Mouse (Mus musculus) small intestine, adult 2 months (tissue): ENCODE measurements around the gene Vav3. TPM values are rescaled to one million over a fixed set of nuclear protein-coding genes. Genes with fewer than 3 reads are reported as not detected.

Source experiments
- H3K27ac ChIP-seq: fragments of 200-500 bp; 2 replicates; pipeline ENCODE4 v1.5.1; 2012; ENCODE audit warnings: low read depth, low read length, control low read depth, inconsistent platforms; ENCODE audit not compliant: insufficient read depth
- H3K27me3 ChIP-seq: fragments of 200-500 bp; 2 replicates; pipeline ENCODE4 v1.6.1; 2012; ENCODE audit warnings: mild to moderate bottlenecking, moderate library complexity, low read length, inconsistent platforms; ENCODE audit not compliant: control insufficient read depth, insufficient read depth
- H3K36me3 ChIP-seq: fragments of 200-500 bp; 2 replicates; pipeline ENCODE4 v1.6.1; 2012; ENCODE audit warnings: mild to moderate bottlenecking, low read length, control low read depth, inconsistent platforms; ENCODE audit not compliant: control insufficient read depth, insufficient read depth
- H3K4me1 ChIP-seq: fragments of 200-500 bp; 2 replicates; pipeline ENCODE4 v1.6.1; 2012; ENCODE audit warnings: low read length, inconsistent platforms, mixed read lengths; ENCODE audit not compliant: control insufficient read depth, insufficient read depth, insufficient read length
- H3K4me3 ChIP-seq: fragments of 200-500 bp; 2 replicates; pipeline ENCODE4 v1.5.1; 2012; ENCODE audit warnings: low read depth, mild to moderate bottlenecking, control low read depth, inconsistent platforms, low read length, moderate library complexity
- CTCF ChIP-seq: fragments of 200-500 bp; IDR thresholded peaks from 2 replicates; pipeline ENCODE4 v1.5.1; 2012; ENCODE audit warnings: low read depth, mild to moderate bottlenecking, control low read depth, inconsistent platforms, low read length, moderate library complexity, mixed read lengths; ENCODE audit not compliant: insufficient replicate concordance, insufficient read length; ENCODE audit errors: extremely low read depth
- POLR2A ChIP-seq: fragments of 200-500 bp; IDR thresholded peaks from 2 replicates; pipeline ENCODE4 v1.6.1; 2012; ENCODE audit warnings: low read depth, mild to moderate bottlenecking, control low read depth, inconsistent platforms, low read length, moderate library complexity
- WGBS: fragments of 180-500 bp; shearing (Covaris S2); methylation state at CpG from one replicate; pipeline ENCODE4 v1.1.7; 2018; 5-methylcytosine and 5-hydroxymethylcytosine counted together
- polyA plus RNA-seq: library from polyadenylated mRNA; depleted of rRNA; stranded (reverse); fragments of >200 nt; gene quantifications from 2 replicates; pipeline ENCODE4 v1.2.3, GENCODE M21; 2012

The Vav3 gene
- polyA plus RNA-seq, 1 experiment = 0.34 TPM

DNA sequence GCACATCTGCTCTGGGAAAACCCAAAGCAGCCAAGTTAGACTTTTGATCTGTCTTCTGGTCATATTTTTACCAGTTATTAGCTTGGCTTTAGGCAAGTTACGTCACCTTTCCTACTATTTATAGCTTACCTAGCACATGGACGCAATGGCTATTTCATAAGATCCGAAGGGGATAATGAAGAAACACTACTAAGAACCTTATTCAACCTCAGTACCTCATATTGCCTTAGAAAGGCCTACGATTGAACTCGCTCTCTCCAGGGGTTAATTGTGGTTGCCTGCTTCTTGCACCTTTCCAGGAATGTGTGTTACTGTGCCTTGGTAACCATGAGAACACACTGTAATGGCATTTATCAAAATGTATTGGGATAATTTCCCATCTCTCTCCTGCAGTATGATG is 61.1 kb downstream of the Vav3 start:
- Histone ChIP-seq H3K4me3 (no peak overlapping the region), H3K27ac (no peak overlapping the region), H3K27me3 (no peaks in the 10 kb centered on the region), H3K36me3 (no peaks in the 10 kb centered on the region), H3K4me1 (no peaks in the 10 kb centered on the region)
- TF ChIP-seq CTCF (no peak), POLR2A (no peak)
- 85% methylated on average over 5 of the region's 5 CpGs for WGBS

- Histone ChIP-seq H3K36me3 (no peaks in the 10 kb centered on the region), H3K4me1 (no peaks in the 10 kb centered on the region), H3K27ac (no peak overlapping the region), H3K4me3 (no peak overlapping the region), H3K27me3 (no peaks in the 10 kb centered on the region)
- WGBS = 73% methylated on average over 3 of the region's 3 CpGs
- no peak for TF ChIP-seq POLR2A
- no peak for TF ChIP-seq CTCF
Measured at GRCm38 (mm10) chr3:109411294-109411693, 70.8 kb downstream of the Vav3 start.

GRCm38 (mm10) chr3:109420403-109420802 is 80.0 kb downstream of the Vav3 start:
- H3K27me3 ChIP-seq = no peaks in the 10 kb centered on the region
- no peaks in the 10 kb centered on the region for H3K36me3 ChIP-seq
- TF ChIP-seq POLR2A (no peak), CTCF (no peak)
- 78% methylated on average over 3 of the region's 3 CpGs for WGBS
- H3K4me3 ChIP-seq = no peak overlapping the region
- H3K4me1 ChIP-seq = no peaks in the 10 kb centered on the region
- no peak overlapping the region for H3K27ac ChIP-seq

DNA sequence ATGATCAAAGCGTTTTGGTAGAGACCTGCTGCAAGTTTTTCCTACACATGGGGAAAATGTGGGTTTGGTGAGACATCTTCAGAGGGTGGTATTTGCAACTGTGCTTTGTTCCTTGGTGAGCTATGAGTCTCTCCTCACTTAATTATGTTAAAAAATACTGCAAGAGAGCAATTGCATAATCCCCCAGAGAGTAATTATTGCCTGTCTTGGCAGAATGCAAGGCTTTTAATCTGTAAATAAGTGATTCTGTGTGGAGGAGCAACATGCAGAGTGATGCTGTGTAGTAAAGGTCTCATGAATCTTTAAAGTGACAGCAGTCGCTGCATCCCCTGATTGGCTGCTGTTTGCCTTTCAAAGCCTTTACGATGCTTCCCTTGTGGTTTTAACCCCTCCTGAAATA is 80.6 kb downstream of the Vav3 start:
- WGBS = 49% methylated on average over 3 of the region's 3 CpGs
- H3K4me1 ChIP-seq = no peaks in the 10 kb centered on the region

GRCm38 (mm10) chr3:109423440-109424079 is 83.1 kb downstream of the Vav3 start:
- no peaks in the 10 kb centered on the region for H3K36me3 ChIP-seq
- H3K4me1 ChIP-seq = no peaks in the 10 kb centered on the region
- no peak overlapping the region for H3K4me3 ChIP-seq
- H3K27ac ChIP-seq = no peak overlapping the region
- WGBS = 81% methylated on average over 5 of the region's 5 CpGs
- no peaks in the 10 kb centered on the region for H3K27me3 ChIP-seq
- TF ChIP-seq CTCF (no peak), POLR2A (no peak)

More for the DNA sequence above, 80.6 kb downstream of the Vav3 start:
- Histone ChIP-seq H3K27ac (no peak overlapping the region), H3K27me3 (no peaks in the 10 kb centered on the region), H3K4me3 (no peak overlapping the region), H3K36me3 (no peaks in the 10 kb centered on the region)
- TF ChIP-seq POLR2A = no peak
- no peak for TF ChIP-seq CTCF

DNA sequence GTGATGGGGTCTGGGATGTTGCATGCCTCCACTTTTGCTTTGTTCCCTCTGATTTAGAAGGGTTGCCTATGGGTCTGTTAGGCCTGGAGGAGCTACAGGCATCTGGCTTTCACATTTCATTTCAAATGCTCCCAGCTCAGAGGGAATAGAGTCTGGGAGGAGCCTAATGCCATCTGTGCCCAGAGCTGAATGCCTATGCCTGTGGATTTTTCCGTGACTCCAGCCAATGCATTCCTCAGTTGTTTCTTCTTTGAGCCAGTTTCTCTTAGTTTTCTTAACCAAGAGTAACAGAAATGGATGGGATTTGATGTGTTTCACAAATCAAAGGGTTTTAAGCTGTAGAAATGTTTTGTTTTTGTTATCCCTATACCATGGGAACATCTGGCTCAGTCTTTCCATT is 90.8 kb downstream of the Vav3 start:
- H3K4me3 ChIP-seq = no peak overlapping the region
- TF ChIP-seq CTCF (no peak), POLR2A (no peak)
- H3K27me3 ChIP-seq = no peaks in the 10 kb centered on the region
- H3K27ac ChIP-seq = no peak overlapping the region
- no peaks in the 10 kb centered on the region for H3K4me1 ChIP-seq
- no peaks in the 10 kb centered on the region for H3K36me3 ChIP-seq
- WGBS = 81% methylated on average over 1 of the region's 1 CpGs

GRCm38 (mm10) chr3:109438552-109438951 is 98.1 kb downstream of the Vav3 start:
- H3K36me3 ChIP-seq = no peaks in the 10 kb centered on the region
- TF ChIP-seq POLR2A = no peak
- TF ChIP-seq CTCF = no peak
- no peaks in the 10 kb centered on the region for H3K4me1 ChIP-seq
- H3K4me3 ChIP-seq = no peak overlapping the region
- 84% methylated on average over 2 of the region's 2 CpGs for WGBS
- no peaks in the 10 kb centered on the region for H3K27me3 ChIP-seq
- H3K27ac ChIP-seq = no peak overlapping the region

DNA sequence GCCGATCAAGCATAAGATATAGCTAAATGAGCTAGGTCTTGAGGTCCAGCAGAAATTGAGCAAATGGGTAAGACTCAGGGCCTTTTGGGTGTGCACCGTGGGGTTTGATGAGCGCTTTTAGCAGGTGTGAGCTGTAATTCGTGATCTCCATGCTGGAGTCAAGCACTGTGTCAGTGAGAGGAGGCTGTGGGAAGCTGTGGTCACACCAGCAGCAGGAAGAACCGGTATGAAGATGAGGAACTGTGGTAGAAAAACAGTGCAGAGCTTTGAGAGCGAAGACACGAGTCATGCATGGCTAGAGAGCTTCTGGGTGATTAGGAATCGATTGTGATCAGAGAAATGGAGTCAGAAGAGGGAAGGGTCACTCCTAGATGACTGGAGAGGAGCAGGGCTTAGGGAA is 98.8 kb downstream of the Vav3 start:
- H3K4me1 ChIP-seq = no peaks in the 10 kb centered on the region
- WGBS = 63% methylated on average over 8 of the region's 8 CpGs
- no peak overlapping the region for H3K27ac ChIP-seq
- TF ChIP-seq CTCF (no peak), POLR2A (no peak)
- no peaks in the 10 kb centered on the region for H3K36me3 ChIP-seq
- no peak overlapping the region for H3K4me3 ChIP-seq
- no peaks in the 10 kb centered on the region for H3K27me3 ChIP-seq
